Mouse (Mus musculus): ENCODE data around the gene Taar5. TPM values are rescaled to one million over a fixed set of nuclear protein-coding genes. Genes with fewer than 3 reads are reported as not detected.

Gene Taar5
- not detected in 2 replicates for polyA plus RNA-seq (2015; fragmentation: Nextera tagmentation; extraction: Ambion mirVana)

GRCm38 (mm10) chr10:23970656-23971165 is at the start of gene Taar5:
Gene Taar5, plus strand, starts transcription at chr10:23970706.
- Histone ChIP-seq H3K27ac (ENCODE audit: low read length) (no peak within 1 kb of the TSS), H3K9me3 (ENCODE audit: control insufficient read depth, low read length) (no peaks in the 10 kb centered on the region), H3K4me3 (ENCODE audit: low read length) (no peak within 1 kb of the TSS), H3K4me1 (ENCODE audit: control insufficient read depth, insufficient read depth, low read length) (no peaks in the 10 kb centered on the region), H3K9ac (ENCODE audit: low read depth, low read length) (no peak within 1 kb of the TSS), H3K27me3 (replicated peaks; ENCODE audit: control insufficient read depth, insufficient read depth, low read length) (no peaks in the 10 kb centered on the region), H3K4me2 (ENCODE audit: low read depth, low read length) (no peak within 1 kb of the TSS), H3K36me3 (ENCODE audit: control insufficient read depth, insufficient read depth, low read length) (no peaks in the 10 kb centered on the region)
- WGBS = 88% methylated on average over 11 of the region's 11 CpGs
- ATAC-seq = no peak

- Histone ChIP-seq H3K4me2 (ENCODE audit: low read depth, low read length) (no peak overlapping the region), H3K36me3 (ENCODE audit: control insufficient read depth, insufficient read depth, low read length) (no peaks in the 10 kb centered on the region), H3K27ac (ENCODE audit: low read length) (no peak overlapping the region), H3K4me3 (ENCODE audit: low read length) (no peak overlapping the region), H3K9me3 (ENCODE audit: control insufficient read depth, low read length) (no peaks in the 10 kb centered on the region), H3K9ac (ENCODE audit: low read depth, low read length) (no peak overlapping the region), H3K4me1 (ENCODE audit: control insufficient read depth, insufficient read depth, low read length) (no peaks in the 10 kb centered on the region), H3K27me3 (replicated peaks; ENCODE audit: control insufficient read depth, insufficient read depth, low read length) (no peaks in the 10 kb centered on the region)
- WGBS = 56% methylated on average over 3 of the region's 3 CpGs
- ATAC-seq = no peak
Measured at GRCm38 (mm10) chr10:23922468-23922867, 48.0 kb upstream of the Taar5 start.

- 83% methylated on average over 2 of the region's 2 CpGs for WGBS
- no peak for ATAC-seq
- Histone ChIP-seq H3K4me2 (ENCODE audit: low read depth, low read length) (no peak overlapping the region), H3K36me3 (ENCODE audit: control insufficient read depth, insufficient read depth, low read length) (no peaks in the 10 kb centered on the region), H3K9ac (ENCODE audit: low read depth, low read length) (no peak overlapping the region), H3K4me3 (ENCODE audit: low read length) (no peak overlapping the region), H3K4me1 (ENCODE audit: control insufficient read depth, insufficient read depth, low read length) (no peaks in the 10 kb centered on the region), H3K27me3 (replicated peaks; ENCODE audit: control insufficient read depth, insufficient read depth, low read length) (no peaks in the 10 kb centered on the region), H3K9me3 (ENCODE audit: control insufficient read depth, low read length) (no peaks in the 10 kb centered on the region), H3K27ac (ENCODE audit: low read length) (no peak overlapping the region)
Measured at GRCm38 (mm10) chr10:23923941-23924340, 46.6 kb upstream of the Taar5 start.

- Histone ChIP-seq H3K4me2 (ENCODE audit: low read depth, low read length) (no peak overlapping the region), H3K4me1 (ENCODE audit: control insufficient read depth, insufficient read depth, low read length) (no peaks in the 10 kb centered on the region), H3K36me3 (ENCODE audit: control insufficient read depth, insufficient read depth, low read length) (no peaks in the 10 kb centered on the region), H3K9me3 (ENCODE audit: control insufficient read depth, low read length) (no peaks in the 10 kb centered on the region), H3K27me3 (replicated peaks; ENCODE audit: control insufficient read depth, insufficient read depth, low read length) (no peaks in the 10 kb centered on the region), H3K9ac (ENCODE audit: low read depth, low read length) (no peak overlapping the region), H3K4me3 (ENCODE audit: low read length) (no peak overlapping the region), H3K27ac (ENCODE audit: low read length) (no peak overlapping the region)
- 28% methylated on average over 4 of the region's 4 CpGs for WGBS
- ATAC-seq = no peak
Measured at GRCm38 (mm10) chr10:23937613-23938012, 32.9 kb upstream of the Taar5 start.

- H3K4me3 ChIP-seq (ENCODE audit: low read length) = no peak within 1 kb of the TSS
- no peaks in the 10 kb centered on the region for H3K27me3 ChIP-seq (replicated peaks; ENCODE audit: control insufficient read depth, insufficient read depth, low read length)
- 50% methylated on average over 6 of the region's 6 CpGs for WGBS
- H3K4me2 ChIP-seq (ENCODE audit: low read depth, low read length) = no peak within 1 kb of the TSS
- H3K9me3 ChIP-seq (ENCODE audit: control insufficient read depth, low read length) = no peaks in the 10 kb centered on the region
- H3K4me1 ChIP-seq (ENCODE audit: control insufficient read depth, insufficient read depth, low read length) = no peaks in the 10 kb centered on the region
- H3K36me3 ChIP-seq (ENCODE audit: control insufficient read depth, insufficient read depth, low read length) = no peaks in the 10 kb centered on the region
- ATAC-seq = no peak
- H3K27ac ChIP-seq (ENCODE audit: low read length) = no peak within 1 kb of the TSS
- no peak within 1 kb of the TSS for H3K9ac ChIP-seq (ENCODE audit: low read depth, low read length)
Measured at GRCm38 (mm10) chr10:23938312-23938711, 32.2 kb upstream of the Taar5 start, which contains the start of gene Taar2. Gene Taar2, plus strand, starts transcription at chr10:23938572.

- H3K4me3 ChIP-seq (ENCODE audit: low read length) = no peak overlapping the region
- no peak overlapping the region for H3K27ac ChIP-seq (ENCODE audit: low read length)
- H3K4me2 ChIP-seq (ENCODE audit: low read depth, low read length) = no peak overlapping the region
- H3K9ac ChIP-seq (ENCODE audit: low read depth, low read length) = no peak overlapping the region
- no peak for ATAC-seq
- no peaks in the 10 kb centered on the region for H3K36me3 ChIP-seq (ENCODE audit: control insufficient read depth, insufficient read depth, low read length)
- 79% methylated on average over 5 of the region's 5 CpGs for WGBS
- no peaks in the 10 kb centered on the region for H3K4me1 ChIP-seq (ENCODE audit: control insufficient read depth, insufficient read depth, low read length)
- no peaks in the 10 kb centered on the region for H3K27me3 ChIP-seq (replicated peaks; ENCODE audit: control insufficient read depth, insufficient read depth, low read length)
- no peaks in the 10 kb centered on the region for H3K9me3 ChIP-seq (ENCODE audit: control insufficient read depth, low read length)
Measured at GRCm38 (mm10) chr10:23942465-23942864, 28.0 kb upstream of the Taar5 start.

- Histone ChIP-seq H3K4me2 (ENCODE audit: low read depth, low read length) (no peak overlapping the region), H3K4me3 (ENCODE audit: low read length) (no peak overlapping the region), H3K27me3 (replicated peaks; ENCODE audit: control insufficient read depth, insufficient read depth, low read length) (no peaks in the 10 kb centered on the region), H3K36me3 (ENCODE audit: control insufficient read depth, insufficient read depth, low read length) (no peaks in the 10 kb centered on the region), H3K27ac (ENCODE audit: low read length) (no peak overlapping the region), H3K4me1 (ENCODE audit: control insufficient read depth, insufficient read depth, low read length) (0 out of 2 replicates have a peak, but pooled peaks cover 2% of the 10 kb centered on the region), H3K9ac (ENCODE audit: low read depth, low read length) (no peak overlapping the region), H3K9me3 (ENCODE audit: control insufficient read depth, low read length) (no peaks in the 10 kb centered on the region)
- ATAC-seq = no peak
- 56% methylated on average over 7 of the region's 7 CpGs for WGBS
Measured at GRCm38 (mm10) chr10:23948026-23948425, 22.5 kb upstream of the Taar5 start.

GRCm38 (mm10) chr10:23949508-23950005 is 20.9 kb upstream of the Taar5 start, which contains the start of gene Taar3:
Gene Taar3, plus strand, starts transcription at chr10:23949558.
- H3K4me2 ChIP-seq (ENCODE audit: low read depth, low read length) = no peak within 1 kb of the TSS
- no peak for ATAC-seq
- 89% methylated on average over 16 of the region's 16 CpGs for WGBS
- no peaks in the 10 kb centered on the region for H3K36me3 ChIP-seq (ENCODE audit: control insufficient read depth, insufficient read depth, low read length)
- H3K4me1 ChIP-seq (ENCODE audit: control insufficient read depth, insufficient read depth, low read length) = 0 out of 2 replicates have a peak, but pooled peaks cover 2% of the 10 kb centered on the region
- H3K27ac ChIP-seq (ENCODE audit: low read length) = no peak within 1 kb of the TSS
- H3K27me3 ChIP-seq (replicated peaks; ENCODE audit: control insufficient read depth, insufficient read depth, low read length) = no peaks in the 10 kb centered on the region
- no peak within 1 kb of the TSS for H3K4me3 ChIP-seq (ENCODE audit: low read length)
- no peaks in the 10 kb centered on the region for H3K9me3 ChIP-seq (ENCODE audit: control insufficient read depth, low read length)
- no peak within 1 kb of the TSS for H3K9ac ChIP-seq (ENCODE audit: low read depth, low read length)

- no peak for ATAC-seq
- Histone ChIP-seq H3K27me3 (replicated peaks; ENCODE audit: control insufficient read depth, insufficient read depth, low read length) (no peaks in the 10 kb centered on the region), H3K36me3 (ENCODE audit: control insufficient read depth, insufficient read depth, low read length) (no peaks in the 10 kb centered on the region), H3K27ac (ENCODE audit: low read length) (no peak overlapping the region), H3K9me3 (ENCODE audit: control insufficient read depth, low read length) (no peaks in the 10 kb centered on the region), H3K4me2 (ENCODE audit: low read depth, low read length) (no peak overlapping the region), H3K4me3 (ENCODE audit: low read length) (no peak overlapping the region), H3K9ac (ENCODE audit: low read depth, low read length) (no peak overlapping the region), H3K4me1 (ENCODE audit: control insufficient read depth, insufficient read depth, low read length) (0 out of 2 replicates have a peak, but pooled peaks cover 2% of the 10 kb centered on the region)
- WGBS = 79% methylated on average over 6 of the region's 6 CpGs
Measured at GRCm38 (mm10) chr10:23951714-23952113, 18.8 kb upstream of the Taar5 start.

GRCm38 (mm10) chr10:23959071-23959470 is 11.4 kb upstream of the Taar5 start:
- no peak overlapping the region for H3K9ac ChIP-seq (ENCODE audit: low read depth, low read length)
- H3K9me3 ChIP-seq (ENCODE audit: control insufficient read depth, low read length) = no peaks in the 10 kb centered on the region
- H3K36me3 ChIP-seq (ENCODE audit: control insufficient read depth, insufficient read depth, low read length) = no peaks in the 10 kb centered on the region
- no peaks in the 10 kb centered on the region for H3K27me3 ChIP-seq (replicated peaks; ENCODE audit: control insufficient read depth, insufficient read depth, low read length)
- H3K4me1 ChIP-seq (ENCODE audit: control insufficient read depth, insufficient read depth, low read length) = no peaks in the 10 kb centered on the region
- no peak overlapping the region for H3K4me2 ChIP-seq (ENCODE audit: low read depth, low read length)
- no peak overlapping the region for H3K27ac ChIP-seq (ENCODE audit: low read length)
- 45% methylated on average over 3 of the region's 3 CpGs for WGBS
- peak; percentile 70 for ATAC-seq
- H3K4me3 ChIP-seq (ENCODE audit: low read length) = no peak overlapping the region

All from intestine, embryonic 16.5 days (tissue).